Mouse (Mus musculus): ENCODE data around the gene Vps13d. TPM values are rescaled to one million over a fixed set of nuclear protein-coding genes. Genes with fewer than 3 reads are reported as not detected.
"Not testable (repeated sequence)": the region's sequence is repeated elsewhere in the genome, so short reads cannot be mapped to it uniquely, and the experiment has no call there.

Gene Vps13d
- polyA plus RNA-seq, 1 experiment from 2014 or later: 5.2 TPM

DNA sequence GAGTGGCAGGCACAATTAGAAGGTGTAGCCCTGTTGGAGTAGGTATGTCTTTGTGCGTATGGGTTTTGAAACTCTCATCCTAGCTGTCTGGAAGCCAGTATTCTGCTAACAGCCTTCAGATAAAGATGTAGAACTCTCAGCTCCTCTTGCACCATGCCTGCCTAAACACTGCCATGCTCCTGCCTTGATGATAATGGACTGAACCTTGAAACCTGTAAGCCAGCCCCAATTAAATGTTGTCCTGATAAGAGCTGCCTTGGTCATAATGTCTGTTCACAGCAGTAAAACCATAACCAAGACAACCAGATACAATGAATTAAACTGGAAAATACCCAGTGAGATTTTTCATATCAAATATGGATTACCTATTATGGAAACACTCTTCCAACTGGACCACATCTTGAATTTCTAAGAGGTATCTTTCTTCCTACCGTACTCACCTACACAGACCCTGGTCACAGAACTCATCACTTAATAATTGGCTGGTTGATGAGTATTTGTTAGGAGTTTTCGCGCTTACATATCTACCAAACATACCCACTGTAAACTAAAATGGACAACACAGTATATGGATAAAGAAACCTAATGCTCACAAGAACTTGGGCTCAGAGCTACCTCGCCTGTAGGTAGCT is 15.8 kb downstream of the Vps13d start:
- H3K36me3 ChIP-seq (replicated peaks): peaks cover 72% of the 10 kb centered on the region
- no peaks in the 10 kb centered on the region for H3K4me1 ChIP-seq
- WGBS: 94% methylated on average over 5 of the region's 5 CpGs
- H3K9me3 ChIP-seq: no peaks in the 10 kb centered on the region
- H3K27me3 ChIP-seq (replicated peaks; ENCODE audit: low read depth, poor library complexity, severe bottlenecking): no peaks in the 10 kb centered on the region
- DNase-seq (ENCODE audit: low spot score): no peak
- no peak overlapping the region for H3K4me3 ChIP-seq
- H3K27ac ChIP-seq (replicated peaks): no peak overlapping the region

DNA sequence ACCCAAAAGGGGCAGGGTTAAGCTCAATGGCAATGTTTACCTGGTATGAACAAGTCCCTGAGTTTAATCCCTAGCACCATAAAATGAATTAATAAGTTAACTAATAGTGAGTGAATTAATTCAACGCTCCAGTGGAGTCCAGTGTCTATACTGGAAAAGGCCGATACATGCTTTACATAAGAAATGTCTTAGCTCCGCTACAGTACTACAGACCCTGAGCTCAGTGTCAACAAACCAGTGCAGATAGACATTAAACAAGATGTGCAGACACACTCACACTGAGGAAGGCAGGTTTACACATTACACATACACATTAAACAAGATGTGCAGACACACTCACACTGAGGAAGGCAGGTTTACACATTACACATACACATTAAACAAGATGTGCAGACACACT is 29.3 kb downstream of the Vps13d start:
- not testable (repeated sequence) for H3K27me3 ChIP-seq (replicated peaks; ENCODE audit: low read depth, poor library complexity, severe bottlenecking); H3K9me3 ChIP-seq; H3K4me3 ChIP-seq; H3K4me1 ChIP-seq; H3K27ac ChIP-seq (replicated peaks); DNase-seq (ENCODE audit: low spot score)
- H3K36me3 ChIP-seq (replicated peaks): peaks cover 93% of the 10 kb centered on the region
- WGBS: 95% methylated on average over 3 of the region's 3 CpGs

DNA sequence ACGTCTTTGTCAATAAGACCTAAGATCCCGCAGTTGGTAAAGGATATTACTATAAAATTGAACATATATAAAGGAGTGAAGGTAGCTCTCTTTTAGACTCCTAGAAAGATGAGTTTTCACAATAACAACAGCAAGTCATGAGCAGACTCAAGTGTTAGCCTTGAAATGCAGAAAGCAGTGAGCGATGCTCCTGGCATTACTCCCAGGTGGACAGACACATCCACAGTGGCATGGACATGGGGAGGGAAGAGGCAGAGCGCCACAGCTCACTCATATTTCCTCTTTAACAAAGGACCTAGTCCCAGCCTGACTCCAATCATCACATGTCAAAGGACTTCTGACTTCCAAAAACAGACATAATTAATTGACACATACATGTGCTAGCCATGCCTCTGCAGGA is 30.7 kb downstream of the Vps13d start:
- no peaks in the 10 kb centered on the region for H3K9me3 ChIP-seq
- peaks cover 92% of the 10 kb centered on the region for H3K36me3 ChIP-seq (replicated peaks)
- no peaks in the 10 kb centered on the region for H3K27me3 ChIP-seq (replicated peaks; ENCODE audit: low read depth, poor library complexity, severe bottlenecking)
- no peak overlapping the region for H3K4me3 ChIP-seq
- H3K4me1 ChIP-seq: no peaks in the 10 kb centered on the region
- no peak for DNase-seq (ENCODE audit: low spot score)
- 91% methylated on average over 4 of the region's 4 CpGs for WGBS
- no peak overlapping the region for H3K27ac ChIP-seq (replicated peaks)

DNA sequence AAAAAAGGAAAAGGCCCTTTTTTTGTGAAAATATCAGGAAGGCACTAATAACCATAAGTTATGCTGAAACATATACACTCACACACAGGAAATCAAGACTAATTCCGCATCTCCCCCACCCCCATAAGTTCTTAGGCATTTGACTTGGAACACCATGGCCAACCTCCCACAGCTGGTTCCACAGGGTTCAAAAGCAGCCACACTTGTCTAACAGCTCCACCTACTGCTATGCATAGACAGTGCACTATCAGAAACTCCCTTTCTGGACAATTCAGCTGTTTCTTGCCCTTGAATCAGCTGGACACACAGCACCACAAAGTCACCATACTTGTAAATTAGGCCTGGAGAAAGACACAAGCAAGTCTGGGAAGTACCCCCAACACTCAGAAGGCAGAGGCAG is 33.6 kb downstream of the Vps13d start:
- no peaks in the 10 kb centered on the region for H3K4me1 ChIP-seq
- 73% methylated on average over 1 of the region's 1 CpGs for WGBS
- no peak overlapping the region for H3K4me3 ChIP-seq
- H3K9me3 ChIP-seq: no peaks in the 10 kb centered on the region
- peak; percentile 27 for DNase-seq (ENCODE audit: low spot score)
- peaks cover 94% of the 10 kb centered on the region for H3K36me3 ChIP-seq (replicated peaks)
- H3K27ac ChIP-seq (replicated peaks): no peak overlapping the region
- no peaks in the 10 kb centered on the region for H3K27me3 ChIP-seq (replicated peaks; ENCODE audit: low read depth, poor library complexity, severe bottlenecking)

DNA sequence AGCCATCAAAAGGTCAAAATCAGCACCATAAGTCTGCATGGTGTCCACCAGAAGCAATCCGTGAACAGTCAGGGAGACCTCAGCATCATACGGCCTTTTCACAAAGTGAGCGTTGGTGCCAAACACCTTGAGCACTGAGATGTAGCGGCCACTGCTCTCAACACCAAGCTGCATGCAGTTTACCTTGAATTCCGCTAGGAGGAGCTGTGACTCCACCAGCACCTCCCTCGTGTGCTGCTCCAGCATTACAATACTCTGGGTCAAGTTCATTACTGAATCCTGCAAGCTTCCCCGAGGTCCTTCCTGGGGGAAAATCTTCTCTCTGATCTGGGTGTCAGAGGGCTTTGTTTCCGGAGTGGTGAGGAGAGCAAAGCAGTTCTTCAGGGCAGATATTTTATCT is 38.8 kb downstream of the Vps13d start:
- peaks cover 84% of the 10 kb centered on the region for H3K36me3 ChIP-seq (replicated peaks)
- H3K9me3 ChIP-seq: no peaks in the 10 kb centered on the region
- peak; percentile 50 for DNase-seq (ENCODE audit: low spot score)
- no peak overlapping the region for H3K27ac ChIP-seq (replicated peaks)
- 55% methylated on average over 8 of the region's 8 CpGs for WGBS
- no peaks in the 10 kb centered on the region for H3K27me3 ChIP-seq (replicated peaks; ENCODE audit: low read depth, poor library complexity, severe bottlenecking)
- H3K4me1 ChIP-seq: no peaks in the 10 kb centered on the region
- no peak overlapping the region for H3K4me3 ChIP-seq

DNA sequence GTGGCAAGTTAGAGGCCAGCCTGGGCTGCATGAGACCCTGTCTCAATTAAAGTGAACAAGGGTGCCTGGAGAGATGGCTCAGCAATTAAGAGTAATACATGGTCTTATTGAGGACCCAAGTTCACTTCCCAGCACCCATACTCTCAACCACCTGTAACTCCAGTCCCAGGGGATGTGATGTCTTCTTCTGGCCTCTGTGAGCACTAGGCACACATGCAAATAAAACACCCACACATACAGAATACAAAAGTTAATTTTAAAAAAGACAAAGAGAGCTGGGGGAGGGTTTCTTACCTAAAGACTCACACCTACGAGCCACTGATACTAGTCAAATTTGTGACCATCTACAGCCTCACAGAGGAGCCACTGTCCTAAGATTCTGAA is 43.7 kb downstream of the Vps13d start:
- 89% methylated on average over 1 of the region's 1 CpGs for WGBS
- no peaks in the 10 kb centered on the region for H3K4me1 ChIP-seq
- peaks cover 67% of the 10 kb centered on the region for H3K36me3 ChIP-seq (replicated peaks)
- no peaks in the 10 kb centered on the region for H3K27me3 ChIP-seq (replicated peaks; ENCODE audit: low read depth, poor library complexity, severe bottlenecking)
- H3K4me3 ChIP-seq: no peak overlapping the region
- no peaks in the 10 kb centered on the region for H3K9me3 ChIP-seq
- H3K27ac ChIP-seq (replicated peaks): no peak overlapping the region
- no peak for DNase-seq (ENCODE audit: low spot score)

DNA sequence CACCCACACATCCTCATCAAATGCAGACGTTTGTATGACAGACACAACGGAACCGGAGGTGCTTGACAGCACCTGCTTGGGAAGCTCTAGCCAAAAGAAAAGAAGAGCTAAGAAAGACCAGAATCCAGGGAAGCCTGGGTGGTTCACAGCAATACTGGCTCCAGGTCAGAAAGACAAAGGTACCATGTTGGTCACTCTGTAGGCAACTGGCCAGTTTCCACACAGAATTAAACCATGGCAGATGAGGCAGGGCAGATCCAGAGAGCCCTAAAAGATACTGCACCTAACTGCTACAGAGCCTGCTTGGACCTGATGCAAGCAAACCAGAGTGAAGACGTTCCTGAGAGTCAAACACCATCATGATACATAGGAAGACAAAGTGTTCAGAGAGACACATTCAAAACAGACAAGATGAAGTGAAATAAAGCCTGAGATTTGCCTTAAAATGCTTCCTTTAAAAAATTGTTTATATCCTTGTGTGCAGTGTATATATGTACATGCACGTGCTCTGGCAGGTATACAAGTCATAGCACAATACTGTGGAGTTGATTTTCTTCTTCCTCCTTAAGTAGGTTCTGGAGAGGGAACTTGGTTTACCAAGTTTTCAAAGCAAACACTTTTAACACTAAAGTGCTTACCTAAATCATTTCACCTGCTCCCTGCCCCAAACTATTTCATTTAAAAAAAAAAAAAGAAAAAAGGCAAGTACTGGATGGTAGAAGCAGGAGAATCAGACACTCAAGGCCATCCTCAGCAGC is 44.3 kb downstream of the Vps13d start:
- 83% methylated on average over 5 of the region's 5 CpGs for WGBS
- Histone ChIP-seq H3K27me3 (replicated peaks; ENCODE audit: low read depth, poor library complexity, severe bottlenecking) (no peaks in the 10 kb centered on the region), H3K27ac (replicated peaks) (no peak overlapping the region), H3K4me1 (no peaks in the 10 kb centered on the region), H3K9me3 (no peaks in the 10 kb centered on the region), H3K36me3 (replicated peaks) (peaks cover 64% of the 10 kb centered on the region), H3K4me3 (no peak overlapping the region)
- DNase-seq (ENCODE audit: low spot score): no peak

DNA sequence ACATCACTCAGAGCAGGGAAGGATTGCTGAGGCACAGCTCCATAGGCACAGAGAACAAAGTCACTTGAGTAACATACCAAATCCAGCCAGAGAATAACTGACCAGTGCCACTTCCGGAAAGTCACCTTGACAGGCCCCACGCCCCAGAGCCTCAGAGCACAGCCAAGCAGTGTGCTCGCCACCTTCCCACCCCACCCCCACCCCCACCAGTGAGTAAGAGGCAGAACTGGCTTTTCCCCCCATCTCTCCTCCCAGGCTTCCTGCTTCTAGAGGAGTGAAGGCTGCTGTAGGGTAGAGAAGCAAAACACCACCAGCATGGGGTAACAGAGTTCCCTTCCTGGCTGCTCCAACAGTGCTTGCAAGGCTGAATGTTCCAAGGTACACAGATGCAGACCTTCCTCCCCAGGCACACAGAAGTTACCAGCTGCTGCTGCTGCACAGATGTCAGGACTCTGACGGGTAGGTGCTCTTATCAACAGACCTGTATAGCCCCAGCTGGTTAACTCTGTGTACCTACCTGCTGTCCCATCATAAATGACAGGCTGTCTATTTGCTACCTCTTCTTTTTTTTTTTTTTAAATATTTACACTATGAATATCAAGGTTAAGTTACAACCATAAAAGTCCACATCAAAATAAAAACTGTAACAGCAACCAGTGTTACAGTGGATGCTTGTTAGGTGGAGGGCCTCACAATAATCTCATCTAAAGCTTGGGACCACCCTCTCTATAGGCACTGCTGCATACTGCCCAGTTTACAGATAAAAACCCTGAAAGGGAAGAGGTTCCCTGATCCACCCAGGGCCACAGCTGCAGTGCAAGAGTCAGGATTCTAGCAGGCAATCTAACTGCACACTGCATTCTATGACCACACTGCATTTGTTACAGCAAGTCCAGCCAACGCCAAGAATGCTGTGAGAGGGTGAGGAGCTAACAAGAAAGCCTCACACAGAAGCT is 47.5 kb downstream of the Vps13d start:
- no peaks in the 10 kb centered on the region for H3K4me1 ChIP-seq
- no peaks in the 10 kb centered on the region for H3K27me3 ChIP-seq (replicated peaks; ENCODE audit: low read depth, poor library complexity, severe bottlenecking)
- DNase-seq (ENCODE audit: low spot score): no peak
- 82% methylated on average over 5 of the region's 5 CpGs for WGBS
- no peaks in the 10 kb centered on the region for H3K9me3 ChIP-seq
- H3K27ac ChIP-seq (replicated peaks): no peak overlapping the region
- H3K36me3 ChIP-seq (replicated peaks): peaks cover 63% of the 10 kb centered on the region
- no peak overlapping the region for H3K4me3 ChIP-seq

DNA sequence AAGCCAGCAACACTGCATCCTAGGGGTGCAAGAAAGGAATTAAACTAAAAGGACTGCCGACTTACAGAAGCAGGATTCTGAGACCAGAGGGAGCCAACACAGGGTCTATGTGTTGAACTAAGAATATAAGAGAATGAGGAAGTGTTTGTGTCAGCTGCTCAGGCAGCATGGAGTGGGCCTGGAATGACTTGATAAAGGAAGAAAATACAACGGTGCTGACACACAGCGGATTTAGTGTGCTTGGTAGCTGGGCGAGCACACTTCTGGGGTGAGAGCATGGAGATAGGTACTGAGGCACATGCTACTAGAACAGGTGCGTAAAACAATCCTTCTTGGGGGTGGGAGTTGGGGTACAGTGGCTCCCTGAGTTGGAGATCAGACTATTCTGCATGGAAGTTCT is 51.3 kb downstream of the Vps13d start:
- Histone ChIP-seq H3K4me3 (no peak overlapping the region), H3K27me3 (replicated peaks; ENCODE audit: low read depth, poor library complexity, severe bottlenecking) (no peaks in the 10 kb centered on the region), H3K36me3 (replicated peaks) (peaks cover 76% of the 10 kb centered on the region), H3K9me3 (no peaks in the 10 kb centered on the region), H3K27ac (replicated peaks) (no peak overlapping the region), H3K4me1 (no peaks in the 10 kb centered on the region)
- WGBS: 94% methylated on average over 5 of the region's 5 CpGs
- DNase-seq (ENCODE audit: low spot score): no peak

DNA sequence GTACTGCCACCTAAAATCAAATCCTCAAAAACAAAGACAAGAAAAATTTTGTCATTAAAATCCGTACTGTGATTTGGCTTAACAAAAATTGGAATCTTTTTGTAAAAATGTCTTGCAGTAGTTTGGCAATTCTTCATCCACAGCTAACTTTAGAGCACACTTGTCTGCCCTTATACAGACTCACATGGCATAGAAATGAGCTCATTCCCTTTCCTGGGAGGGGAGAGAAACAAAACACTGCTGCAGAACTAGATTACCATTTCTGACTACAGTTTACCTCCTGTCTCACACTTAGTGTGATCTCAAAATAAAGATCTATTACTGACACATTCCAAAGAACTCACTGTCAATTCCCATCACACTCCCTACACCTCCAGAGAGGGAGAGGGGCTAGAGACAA is 58.1 kb downstream of the Vps13d start:
- no peak overlapping the region for H3K4me3 ChIP-seq
- no peaks in the 10 kb centered on the region for H3K9me3 ChIP-seq
- H3K36me3 ChIP-seq (replicated peaks): peaks cover 73% of the 10 kb centered on the region
- H3K27ac ChIP-seq (replicated peaks): no peak overlapping the region
- no peaks in the 10 kb centered on the region for H3K27me3 ChIP-seq (replicated peaks; ENCODE audit: low read depth, poor library complexity, severe bottlenecking)
- no peak for DNase-seq (ENCODE audit: low spot score)
- WGBS: 92% methylated on average over 1 of the region's 1 CpGs
- no peaks in the 10 kb centered on the region for H3K4me1 ChIP-seq

DNA sequence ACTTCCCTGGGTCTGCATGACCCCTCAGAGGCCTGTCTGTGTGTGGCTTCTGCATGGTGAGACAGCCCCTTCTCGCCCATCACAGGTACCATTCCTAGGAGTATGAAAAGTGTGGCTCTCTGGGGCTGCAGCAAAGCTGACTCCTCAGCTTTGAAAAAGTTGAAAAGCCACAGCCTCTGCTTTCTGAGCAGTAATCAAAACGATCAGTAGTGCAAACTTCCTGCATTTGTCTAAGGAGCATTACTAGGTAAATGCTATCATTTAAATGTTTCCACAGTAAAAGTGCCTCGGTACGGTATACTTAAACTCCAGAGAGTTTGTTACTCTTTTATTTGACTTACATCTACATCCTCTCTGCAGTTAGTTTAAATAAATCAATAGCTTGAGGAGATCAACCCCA is 59.3 kb downstream of the Vps13d start:
- H3K4me1 ChIP-seq: no peaks in the 10 kb centered on the region
- no peak overlapping the region for H3K4me3 ChIP-seq
- DNase-seq (ENCODE audit: low spot score): no peak
- H3K36me3 ChIP-seq (replicated peaks): peaks cover 74% of the 10 kb centered on the region
- no peaks in the 10 kb centered on the region for H3K27me3 ChIP-seq (replicated peaks; ENCODE audit: low read depth, poor library complexity, severe bottlenecking)
- H3K9me3 ChIP-seq: no peaks in the 10 kb centered on the region
- H3K27ac ChIP-seq (replicated peaks): no peak overlapping the region
- WGBS: 92% methylated on average over 4 of the region's 4 CpGs

DNA sequence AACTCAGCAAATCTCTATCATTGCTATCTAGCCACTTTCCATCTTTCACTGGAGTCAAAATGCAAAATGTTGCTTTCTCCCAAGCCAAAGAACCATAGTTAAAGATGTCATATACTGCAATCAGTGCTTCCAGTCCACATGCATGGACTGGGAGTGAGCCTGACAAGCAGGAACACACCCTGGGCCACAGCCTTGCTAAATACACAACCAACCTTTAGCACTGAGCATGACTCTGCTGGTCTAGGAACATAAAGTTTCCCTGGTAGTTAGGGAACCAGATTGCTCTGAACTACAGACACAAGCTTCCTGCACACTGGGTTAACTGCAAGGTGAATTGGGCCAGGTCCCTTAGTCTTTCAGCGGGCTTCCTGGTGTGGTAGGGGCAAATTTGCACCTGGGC is 64.0 kb downstream of the Vps13d start:
- Histone ChIP-seq H3K4me1 (no peaks in the 10 kb centered on the region), H3K36me3 (replicated peaks) (peaks cover 75% of the 10 kb centered on the region), H3K27me3 (replicated peaks; ENCODE audit: low read depth, poor library complexity, severe bottlenecking) (no peaks in the 10 kb centered on the region), H3K27ac (replicated peaks) (no peak overlapping the region), H3K4me3 (no peak overlapping the region), H3K9me3 (no peaks in the 10 kb centered on the region)
- WGBS: 94% methylated on average over 1 of the region's 1 CpGs
- DNase-seq (ENCODE audit: low spot score): no peak

All from embryonic facial prominence, embryonic 10.5 days (tissue).